Mouse (Mus musculus) erythroblast, embryonic 14.5 days (primary cell): ENCODE measurements around the gene Pdzd9. TPM values are rescaled to one million over a fixed set of nuclear protein-coding genes. Genes with fewer than 3 reads are reported as not detected.
"Not testable (repeated sequence)": the region's sequence is repeated elsewhere in the genome, so short reads cannot be mapped to it uniquely, and the experiment has no call there.

Experiments used
- H3K27me3 ChIP-seq: 2 replicates; pipeline ENCODE4 v1.6.1; 2012; ENCODE audit warnings: inconsistent platforms; ENCODE audit not compliant: control insufficient read depth
- H3K36me3 ChIP-seq: 2 replicates; pipeline ENCODE4 v1.6.1; 2012; ENCODE audit warnings: mild to moderate bottlenecking, inconsistent platforms; ENCODE audit not compliant: control insufficient read depth
- H3K4me1 ChIP-seq: 2 replicates; pipeline ENCODE4 v1.6.1; 2012; ENCODE audit warnings: inconsistent platforms; ENCODE audit not compliant: control insufficient read depth
- H3K4me3 ChIP-seq: replicated peaks from 2 replicates; pipeline ENCODE3; 2012; ENCODE audit warnings: moderate library complexity, mild to moderate bottlenecking, inconsistent platforms
- H3K9me3 ChIP-seq: 2 replicates; pipeline ENCODE4 v1.6.1; 2012; ENCODE audit warnings: low read length, inconsistent platforms, mixed read lengths; ENCODE audit not compliant: control insufficient read depth
- GATA1 ChIP-seq: IDR thresholded peaks from 2 replicates; pipeline ENCODE4 v1.6.1; 2012; ENCODE audit warnings: low read length, inconsistent platforms, mixed read lengths
- TAL1 ChIP-seq: IDR thresholded peaks from 3 replicates; pipeline ENCODE4 v1.6.1; 2012; ENCODE audit warnings: low read length, inconsistent platforms, mixed read lengths
- polyA plus RNA-seq: library from polyadenylated mRNA; stranded (reverse); fragments of >175 nt; gene quantifications from 2 replicates; pipeline ENCODE4 v1.2.3, GENCODE M21; 2012

Gene Pdzd9
- not detected in 2 replicates for polyA plus RNA-seq

DNA sequence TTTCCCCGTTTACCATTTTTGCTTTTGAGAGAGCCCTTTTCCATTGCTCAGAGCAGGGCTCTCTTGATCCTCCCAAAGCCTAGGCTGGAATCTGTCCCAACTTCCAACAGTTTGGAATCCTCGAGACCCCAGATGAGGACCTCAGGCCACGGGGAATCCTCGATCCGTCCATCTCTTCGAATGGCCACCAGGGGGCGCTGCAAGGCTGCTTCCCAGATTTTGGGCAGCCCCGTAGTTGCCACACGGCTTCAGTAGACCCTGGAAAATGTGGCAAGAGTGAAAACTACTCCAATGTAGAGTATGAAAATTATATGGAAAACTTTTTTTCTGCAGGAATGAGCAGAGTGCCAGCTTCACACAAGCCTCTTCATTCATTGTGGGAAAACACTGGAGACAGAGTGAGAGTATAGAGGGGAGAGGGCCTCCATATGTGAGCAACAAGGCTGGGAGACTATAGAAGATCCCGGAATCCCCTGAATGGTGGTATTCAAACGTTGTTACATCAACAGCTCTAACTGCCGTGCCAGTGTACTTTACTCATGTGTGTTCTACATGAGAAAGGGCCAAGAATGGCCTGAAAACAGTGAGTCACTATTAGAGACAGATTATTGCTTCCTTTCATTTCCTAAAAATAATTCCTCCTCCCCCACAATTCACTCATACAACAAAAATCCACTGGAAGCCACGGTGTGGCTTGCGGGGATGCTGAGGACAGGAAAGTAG lies at the start of gene Pdzd9:
Pdzd9 (minus strand) TSS at position 191 of the 723 bp plus-strand sequence.
- TF ChIP-seq TAL1: no peak
- TF ChIP-seq GATA1: no peak
- Histone ChIP-seq H3K4me3 (no peak within 1 kb of the TSS), H3K9me3 (no peaks in the 10 kb centered on the region), H3K27me3 (0 out of 2 replicates have a peak, but pooled peaks cover 2% of the 10 kb centered on the region), H3K4me1 (peaks cover 5% of the 10 kb centered on the region), H3K36me3 (no peaks in the 10 kb centered on the region)

- TF ChIP-seq TAL1 (no peak), GATA1 (no peak)
- H3K4me1 ChIP-seq: 0 out of 2 replicates have a peak, but pooled peaks cover 1% of the 10 kb centered on the region
Observed at GRCm38 (mm10) chr7:120717261-120717660, 47.1 kb upstream of the Pdzd9 start.

DNA sequence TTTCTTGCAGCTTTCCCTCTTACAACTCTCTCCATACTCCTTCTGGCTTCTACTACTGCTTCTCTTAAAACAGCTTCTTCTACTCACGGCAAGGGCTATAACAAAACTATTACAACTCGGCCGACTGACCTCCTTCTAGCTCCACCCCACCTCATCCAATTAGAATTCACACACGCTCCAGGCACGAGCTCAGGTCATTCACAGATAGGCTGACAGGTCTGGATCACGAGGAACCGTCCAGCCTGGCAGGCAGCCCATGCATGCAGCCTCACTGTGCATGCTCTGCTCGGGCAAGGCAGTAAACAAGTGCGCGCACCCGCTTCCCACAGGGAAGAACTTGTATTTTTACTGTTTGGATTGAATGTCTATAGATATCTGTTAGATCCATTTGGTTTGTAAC lies 43.8 kb upstream of the Pdzd9 start:
- not testable (repeated sequence) for H3K4me3 ChIP-seq, H3K9me3 ChIP-seq, H3K4me1 ChIP-seq, H3K27me3 ChIP-seq, H3K36me3 ChIP-seq

More at GRCm38 (mm10) chr7:120717261-120717660, 47.1 kb upstream of the Pdzd9 start:
- Histone ChIP-seq H3K27me3 (no peaks in the 10 kb centered on the region), H3K36me3 (peaks cover 6% of the 10 kb centered on the region), H3K4me3 (no peak overlapping the region), H3K9me3 (no peaks in the 10 kb centered on the region)

DNA sequence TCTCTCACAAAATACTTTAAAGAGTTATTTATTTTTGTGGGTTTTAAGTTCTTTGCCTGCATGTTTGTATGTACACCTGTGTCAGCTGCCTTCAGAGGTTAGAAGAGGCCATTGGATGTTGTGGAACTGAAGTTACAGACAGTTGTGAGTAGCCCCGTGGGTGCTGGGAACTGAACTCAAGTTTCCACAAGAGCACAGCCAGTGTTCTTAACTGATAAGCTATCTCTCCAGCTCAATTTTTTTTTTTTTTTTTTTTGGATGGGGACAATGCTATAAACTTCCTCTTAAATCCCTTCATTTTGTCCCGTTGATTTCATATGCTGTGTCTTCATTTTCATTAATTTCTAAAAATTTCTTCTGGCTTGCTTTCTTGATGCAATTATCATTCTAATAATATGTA lies 43.1 kb upstream of the Pdzd9 start:
- H3K4me3 ChIP-seq: no peak overlapping the region
- H3K36me3 ChIP-seq: peaks cover 4% of the 10 kb centered on the region
- no peaks in the 10 kb centered on the region for H3K9me3 ChIP-seq
- no peak for TF ChIP-seq TAL1
- TF ChIP-seq GATA1: no peak
- H3K27me3 ChIP-seq: no peaks in the 10 kb centered on the region
- peaks cover 2% of the 10 kb centered on the region for H3K4me1 ChIP-seq

DNA sequence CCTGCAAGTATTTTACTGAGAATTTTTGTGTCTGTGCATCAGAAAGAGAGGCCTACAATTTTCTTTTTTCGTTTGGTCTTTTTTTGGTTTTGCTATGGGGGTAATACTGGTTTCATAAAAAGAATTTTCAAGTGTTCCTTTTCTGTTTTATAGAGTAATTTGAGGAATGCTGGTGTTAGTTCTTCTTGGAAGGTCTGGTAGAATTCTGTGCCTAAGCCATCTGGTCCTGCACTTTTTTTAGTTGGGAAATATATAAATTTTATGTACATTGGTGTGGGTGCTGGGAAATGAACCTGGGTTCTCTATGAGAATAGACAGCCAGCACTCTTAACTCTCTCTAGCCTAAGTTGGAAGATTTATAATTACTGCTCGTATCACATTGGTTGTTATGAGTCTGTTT lies 41.9 kb upstream of the Pdzd9 start:
- Histone ChIP-seq H3K9me3 (no peaks in the 10 kb centered on the region), H3K4me3 (no peak overlapping the region), H3K4me1 (peaks cover 3% of the 10 kb centered on the region), H3K36me3 (peaks cover 4% of the 10 kb centered on the region), H3K27me3 (no peaks in the 10 kb centered on the region)
- TF ChIP-seq TAL1: no peak
- TF ChIP-seq GATA1: no peak

DNA sequence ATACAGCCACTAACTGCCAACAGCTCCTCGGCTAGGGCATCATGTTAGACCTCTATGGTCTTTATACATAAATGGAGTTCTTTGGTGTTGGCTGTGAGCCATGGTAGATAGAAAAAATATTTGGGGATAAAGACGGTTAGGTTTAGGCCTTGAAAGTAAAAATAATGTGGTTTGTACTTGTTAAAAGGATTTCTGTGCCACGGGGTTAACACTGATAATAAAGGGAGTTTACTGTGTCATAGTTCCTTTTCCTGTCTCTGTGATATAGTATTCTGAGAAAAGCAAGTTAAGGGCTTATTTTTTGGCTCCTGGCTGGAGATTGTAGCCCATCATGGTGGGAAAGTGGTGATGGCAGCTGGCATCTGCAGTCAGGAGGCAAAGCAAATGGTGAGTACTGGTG lies 33.7 kb upstream of the Pdzd9 start:
- TF ChIP-seq TAL1 (no peak), GATA1 (no peak)
- H3K9me3 ChIP-seq: no peaks in the 10 kb centered on the region
- H3K27me3 ChIP-seq: no peaks in the 10 kb centered on the region
- no peaks in the 10 kb centered on the region; the same call in none of the 2 replicates for H3K36me3 ChIP-seq
- H3K4me3 ChIP-seq: no peak overlapping the region
- H3K4me1 ChIP-seq: peaks cover 9% of the 10 kb centered on the region; the same call in 1 of the 2 replicates

DNA sequence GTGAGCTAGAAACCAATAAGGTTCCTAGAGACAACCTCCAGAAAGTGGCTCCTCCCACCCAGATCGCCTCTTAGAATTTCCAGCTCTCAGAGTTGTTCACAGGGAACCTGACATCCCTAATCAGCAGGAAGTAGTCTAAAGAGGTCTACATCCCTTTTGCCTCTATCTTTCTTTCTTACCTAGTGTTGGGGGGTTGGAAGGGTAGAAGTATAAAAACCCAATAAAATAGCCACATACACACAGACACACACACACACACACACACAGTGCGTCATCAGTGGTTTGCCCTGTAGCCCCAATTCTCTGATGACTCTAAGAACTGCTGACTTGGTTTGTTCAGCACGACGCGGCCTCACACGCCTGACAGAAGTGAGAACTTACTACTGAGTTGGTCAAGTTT lies 29.4 kb upstream of the Pdzd9 start:
- no peak overlapping the region for H3K4me3 ChIP-seq
- no peak for TF ChIP-seq TAL1
- TF ChIP-seq GATA1: no peak
- peaks cover 8% of the 10 kb centered on the region for H3K36me3 ChIP-seq
- peaks cover 24% of the 10 kb centered on the region for H3K4me1 ChIP-seq
- no peaks in the 10 kb centered on the region for H3K9me3 ChIP-seq
- no peaks in the 10 kb centered on the region for H3K27me3 ChIP-seq

- Histone ChIP-seq H3K4me3 (no peak overlapping the region), H3K4me1 (peaks cover 24% of the 10 kb centered on the region), H3K9me3 (no peaks in the 10 kb centered on the region), H3K36me3 (peaks cover 17% of the 10 kb centered on the region), H3K27me3 (no peaks in the 10 kb centered on the region)
- no peak for TF ChIP-seq TAL1
- no peak for TF ChIP-seq GATA1
Observed at GRCm38 (mm10) chr7:120696331-120696730, 26.2 kb upstream of the Pdzd9 start.

- Histone ChIP-seq H3K36me3 (peaks cover 23% of the 10 kb centered on the region), H3K27me3 (no peaks in the 10 kb centered on the region), H3K4me1 (peaks cover 24% of the 10 kb centered on the region), H3K4me3 (no peak overlapping the region), H3K9me3 (no peaks in the 10 kb centered on the region)
- TF ChIP-seq TAL1 (no peak), GATA1 (no peak)
Observed at GRCm38 (mm10) chr7:120695641-120696040, 25.5 kb upstream of the Pdzd9 start.

GRCm38 (mm10) chr7:120695196-120695595 lies 25.1 kb upstream of the Pdzd9 start:
- H3K36me3 ChIP-seq: peaks cover 27% of the 10 kb centered on the region
- no peak overlapping the region for H3K4me3 ChIP-seq
- peaks cover 24% of the 10 kb centered on the region for H3K4me1 ChIP-seq
- no peaks in the 10 kb centered on the region for H3K27me3 ChIP-seq
- TF ChIP-seq TAL1 (no peak), GATA1 (no peak)
- H3K9me3 ChIP-seq: no peaks in the 10 kb centered on the region
